Mouse (Mus musculus) embryonic facial prominence, embryonic 10.5 days (tissue): ENCODE data around the gene Chic1. TPM values are rescaled to one million over a fixed set of nuclear protein-coding genes. Genes with fewer than 3 reads are reported as not detected.
A peak's percentile ranks its signal among the peaks of the same experiment; 100 is the strongest.

Experiments used
- DNase-seq: peaks from one replicate; pipeline ENCODE4 v3.0.0-alpha.2; 2017; ENCODE audit warnings: low spot score
- H3K27ac ChIP-seq: fragments of 300-500 bp; sonication (generic); replicated peaks from 2 replicates; pipeline ENCODE4 v1.5.1; 2016; ENCODE audit warnings: mild to moderate bottlenecking
- H3K27me3 ChIP-seq: fragments of 300-500 bp; sonication (generic); replicated peaks from 2 replicates; pipeline ENCODE4 v1.6.1; 2016; ENCODE audit warnings: low read depth, mild to moderate bottlenecking; ENCODE audit not compliant: poor library complexity, severe bottlenecking
- H3K36me3 ChIP-seq: fragments of 300-500 bp; sonication (generic); replicated peaks from 2 replicates; pipeline ENCODE4 v1.6.1; 2016; ENCODE audit warnings: mild to moderate bottlenecking, moderate library complexity
- H3K4me1 ChIP-seq: fragments of 300-500 bp; sonication (generic); 2 replicates; pipeline ENCODE4 v1.6.1; 2016
- H3K4me3 ChIP-seq: fragments of 300-500 bp; sonication (generic); 2 replicates; pipeline ENCODE4 v1.5.1; 2016; ENCODE audit warnings: mild to moderate bottlenecking, moderate library complexity
- H3K9me3 ChIP-seq: fragments of 300-500 bp; sonication (generic); 2 replicates; pipeline ENCODE4 v1.6.1; 2016; ENCODE audit warnings: mild to moderate bottlenecking
- WGBS: fragments of 180-500 bp; shearing (Covaris S2); methylation state at CpG from one replicate; pipeline ENCODE4 v1.1.7; 2016; 5-methylcytosine and 5-hydroxymethylcytosine counted together
- polyA plus RNA-seq: library from polyadenylated mRNA; unstranded; fragments of >200 nt; fragmentation: Nextera tagmentation; extraction: Ambion mirVana; gene quantifications from 2 replicates; pipeline ENCODE4 v1.2.1, GENCODE M21; 2016

Gene Chic1
- polyA plus RNA-seq: 4.4 and 4.5 TPM in 2 replicates

DNA sequence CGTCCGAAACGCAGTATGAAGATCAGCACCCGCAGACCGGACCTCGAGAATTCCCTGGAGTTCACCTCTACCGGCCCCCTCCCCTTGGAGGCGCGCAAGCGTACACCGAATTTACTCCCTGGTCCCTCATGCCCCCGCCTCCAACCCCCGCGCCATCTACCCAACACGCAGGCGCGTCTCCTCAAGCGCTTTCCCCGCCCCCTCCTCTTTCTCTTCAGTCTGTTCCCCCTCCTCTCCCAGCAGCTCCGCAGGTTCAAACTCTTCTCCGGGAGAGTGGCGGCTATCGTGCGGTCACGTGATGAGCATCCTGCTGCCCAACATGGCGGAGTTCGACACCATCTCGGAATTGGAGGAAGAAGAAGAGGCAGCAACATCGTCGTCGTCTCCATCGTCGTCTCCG lies at the start of gene Chic1:
TSS of gene Chic1 (plus strand) at position 190 of the 400 bp plus-strand sequence.
- H3K36me3 ChIP-seq: no peaks in the 10 kb centered on the region
- H3K27ac ChIP-seq: peak within 1 kb of the TSS; percentile 85
- no peaks in the 10 kb centered on the region for H3K4me1 ChIP-seq
- DNase-seq: peak; percentile 90
- H3K9me3 ChIP-seq: no peaks in the 10 kb centered on the region
- H3K4me3 ChIP-seq: peak within 1 kb of the TSS; percentile 69
- peaks cover 98% of the 10 kb centered on the region for H3K27me3 ChIP-seq
- 15% methylated on average over 34 of the region's 34 CpGs for WGBS

DNA sequence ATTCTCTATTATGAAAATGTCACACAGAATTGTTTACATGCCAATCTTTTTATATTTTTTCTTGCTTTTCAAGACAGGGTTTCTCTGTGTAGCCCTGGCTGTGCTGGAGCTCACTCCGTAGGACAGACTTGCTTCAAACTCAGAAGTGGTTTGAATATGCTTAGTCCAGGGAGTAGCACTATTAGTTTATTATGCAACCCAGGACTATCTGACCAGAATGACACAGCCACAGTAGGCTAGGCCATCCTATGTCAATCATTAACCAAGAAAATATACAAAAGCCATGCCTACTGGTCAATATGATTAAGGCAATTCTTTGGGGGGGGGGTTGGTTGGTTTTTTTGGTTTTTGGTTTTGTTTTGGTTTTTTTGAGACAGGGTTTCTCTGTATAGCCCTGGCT lies 48.0 kb upstream of the Chic1 start:
- DNase-seq: no peak
- no peak overlapping the region for H3K27ac ChIP-seq
- peaks cover 94% of the 10 kb centered on the region for H3K27me3 ChIP-seq
- no peaks in the 10 kb centered on the region for H3K4me1 ChIP-seq
- H3K4me3 ChIP-seq: no peak overlapping the region
- no peaks in the 10 kb centered on the region for H3K9me3 ChIP-seq
- WGBS: 93% methylated on average over 1 of the region's 1 CpGs
- H3K36me3 ChIP-seq: no peaks in the 10 kb centered on the region

DNA sequence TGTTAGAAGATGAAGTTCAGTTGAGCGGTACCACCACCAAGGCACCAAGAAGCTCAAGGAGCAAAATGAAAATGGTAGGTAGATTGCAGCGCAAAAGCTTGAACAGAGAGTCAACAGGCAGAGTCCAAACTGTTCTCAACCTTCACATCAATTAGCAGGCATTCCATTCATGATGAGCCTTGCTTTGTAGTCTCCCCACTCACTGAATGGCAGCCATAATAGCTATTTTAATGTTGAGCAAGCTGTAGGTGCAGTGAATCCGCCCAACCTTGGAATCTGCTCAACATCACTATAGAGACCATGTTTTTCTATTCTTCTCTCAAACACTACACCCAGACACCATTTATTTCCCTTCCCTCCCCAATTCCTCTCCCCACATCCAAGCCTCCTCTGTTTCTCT lies 44.6 kb upstream of the Chic1 start:
- no peaks in the 10 kb centered on the region for H3K36me3 ChIP-seq
- no peaks in the 10 kb centered on the region for H3K9me3 ChIP-seq
- H3K27me3 ChIP-seq: peaks cover 92% of the 10 kb centered on the region
- no peak overlapping the region for H3K27ac ChIP-seq
- H3K4me1 ChIP-seq: no peaks in the 10 kb centered on the region
- no peak overlapping the region for H3K4me3 ChIP-seq
- 87% methylated on average over 3 of the region's 3 CpGs for WGBS
- no peak for DNase-seq

DNA sequence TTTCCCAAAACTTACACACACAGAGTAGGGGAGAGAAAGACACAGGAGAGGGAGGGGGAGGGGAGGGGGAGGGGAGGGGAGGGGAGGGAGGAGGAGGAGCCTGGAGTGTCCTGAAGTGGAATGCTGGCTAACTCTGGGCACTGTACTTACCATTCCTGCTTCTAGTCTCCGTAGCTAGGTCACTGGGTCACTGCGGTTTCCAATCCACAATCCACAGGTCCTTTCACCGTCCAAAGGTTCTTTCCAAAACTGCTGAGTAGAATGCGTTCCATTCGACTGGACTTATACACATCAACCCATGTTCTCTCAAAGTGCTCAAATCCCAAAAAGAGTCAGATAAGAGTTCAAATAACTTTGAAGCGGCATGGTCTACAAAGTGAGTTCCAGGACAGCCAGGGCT lies 42.1 kb upstream of the Chic1 start:
- H3K27me3 ChIP-seq: peaks cover 92% of the 10 kb centered on the region
- WGBS: 88% methylated on average over 6 of the region's 6 CpGs
- no peaks in the 10 kb centered on the region for H3K4me1 ChIP-seq

DNA sequence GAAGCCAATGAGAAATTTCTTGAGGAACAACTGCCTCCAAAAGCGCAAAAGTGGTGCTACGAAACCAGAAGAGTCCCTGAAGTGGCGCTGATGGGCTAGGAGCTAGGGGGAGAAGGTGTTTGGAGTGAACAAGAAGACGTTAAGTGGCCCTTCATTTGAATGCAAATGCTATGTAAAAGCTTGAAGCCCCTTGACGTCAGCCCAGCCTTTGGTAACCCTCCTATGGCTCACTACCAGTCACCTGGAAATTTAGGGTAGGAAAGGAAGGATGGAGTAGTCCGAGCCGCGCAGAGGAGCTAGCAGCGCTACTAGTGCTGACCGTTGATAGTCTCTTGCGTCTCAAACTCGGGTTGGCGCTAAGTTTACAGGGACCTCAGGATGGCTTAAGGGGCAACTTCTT lies 35.1 kb upstream of the Chic1 start, which contains the start of gene Cdx4:
TSS of gene Cdx4 (plus strand) at position 253 of the 400 bp plus-strand sequence.
- Histone ChIP-seq H3K9me3 (no peaks in the 10 kb centered on the region), H3K27me3 (peaks cover 97% of the 10 kb centered on the region), H3K27ac (no peak within 1 kb of the TSS), H3K36me3 (no peaks in the 10 kb centered on the region), H3K4me1 (no peaks in the 10 kb centered on the region), H3K4me3 (peak within 1 kb of the TSS; percentile 34)
- DNase-seq: peak; percentile 10
- 22% methylated on average over 13 of the region's 13 CpGs for WGBS

More for the DNA sequence above, 42.1 kb upstream of the Chic1 start:
- DNase-seq: no peak
- Histone ChIP-seq H3K9me3 (no peaks in the 10 kb centered on the region), H3K36me3 (no peaks in the 10 kb centered on the region), H3K4me3 (no peak overlapping the region), H3K27ac (no peak overlapping the region)

DNA sequence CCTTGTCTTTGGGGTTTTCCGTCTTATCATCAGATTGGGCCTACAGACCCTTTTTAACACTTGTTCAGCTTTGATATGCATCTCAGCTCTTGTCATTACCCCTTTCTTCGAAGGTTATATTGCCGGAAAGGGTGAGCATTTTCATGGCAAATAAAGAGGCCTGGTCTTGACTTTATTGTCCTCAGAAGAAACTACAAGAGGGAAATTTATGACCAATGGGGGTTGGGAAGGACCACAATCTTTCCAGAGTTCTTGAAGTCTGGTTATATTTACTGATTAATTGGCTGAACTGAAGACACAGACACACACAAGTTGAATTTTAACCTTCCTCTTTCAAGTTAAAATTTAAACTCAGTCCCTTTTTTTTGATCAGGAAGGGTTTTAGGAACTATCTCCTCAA lies 30.4 kb upstream of the Chic1 start:
- H3K4me1 ChIP-seq: no peaks in the 10 kb centered on the region

DNA sequence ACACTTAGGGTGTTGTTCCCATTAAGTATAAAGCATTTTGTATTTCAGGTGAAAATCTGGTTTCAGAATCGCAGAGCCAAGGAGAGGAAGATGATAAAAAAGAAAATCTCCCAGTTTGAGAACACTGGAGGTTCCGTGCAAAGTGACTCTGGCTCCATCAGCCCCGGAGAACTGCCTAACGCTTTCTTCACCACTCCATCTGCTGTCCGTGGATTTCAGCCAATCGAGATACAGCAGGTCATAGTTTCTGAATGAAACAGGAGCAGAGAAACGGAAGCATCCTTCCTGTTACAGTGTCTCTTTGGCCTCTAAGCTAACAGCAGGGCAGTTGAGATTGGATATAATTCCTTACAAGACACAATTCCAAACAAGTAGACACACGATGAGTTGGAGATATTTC lies 26.9 kb upstream of the Chic1 start:
- H3K36me3 ChIP-seq: no peaks in the 10 kb centered on the region
- no peak overlapping the region for H3K4me3 ChIP-seq
- no peak overlapping the region for H3K27ac ChIP-seq
- peaks cover 97% of the 10 kb centered on the region for H3K27me3 ChIP-seq
- H3K9me3 ChIP-seq: no peaks in the 10 kb centered on the region
- 64% methylated on average over 8 of the region's 8 CpGs for WGBS
- H3K4me1 ChIP-seq: no peaks in the 10 kb centered on the region
- no peak for DNase-seq

More for the DNA sequence above, 30.4 kb upstream of the Chic1 start:
- Histone ChIP-seq H3K27me3 (peaks cover 100% of the 10 kb centered on the region), H3K27ac (no peak overlapping the region), H3K36me3 (no peaks in the 10 kb centered on the region), H3K9me3 (no peaks in the 10 kb centered on the region), H3K4me3 (no peak overlapping the region)
- DNase-seq: no peak
- WGBS: 84% methylated on average over 3 of the region's 3 CpGs

DNA sequence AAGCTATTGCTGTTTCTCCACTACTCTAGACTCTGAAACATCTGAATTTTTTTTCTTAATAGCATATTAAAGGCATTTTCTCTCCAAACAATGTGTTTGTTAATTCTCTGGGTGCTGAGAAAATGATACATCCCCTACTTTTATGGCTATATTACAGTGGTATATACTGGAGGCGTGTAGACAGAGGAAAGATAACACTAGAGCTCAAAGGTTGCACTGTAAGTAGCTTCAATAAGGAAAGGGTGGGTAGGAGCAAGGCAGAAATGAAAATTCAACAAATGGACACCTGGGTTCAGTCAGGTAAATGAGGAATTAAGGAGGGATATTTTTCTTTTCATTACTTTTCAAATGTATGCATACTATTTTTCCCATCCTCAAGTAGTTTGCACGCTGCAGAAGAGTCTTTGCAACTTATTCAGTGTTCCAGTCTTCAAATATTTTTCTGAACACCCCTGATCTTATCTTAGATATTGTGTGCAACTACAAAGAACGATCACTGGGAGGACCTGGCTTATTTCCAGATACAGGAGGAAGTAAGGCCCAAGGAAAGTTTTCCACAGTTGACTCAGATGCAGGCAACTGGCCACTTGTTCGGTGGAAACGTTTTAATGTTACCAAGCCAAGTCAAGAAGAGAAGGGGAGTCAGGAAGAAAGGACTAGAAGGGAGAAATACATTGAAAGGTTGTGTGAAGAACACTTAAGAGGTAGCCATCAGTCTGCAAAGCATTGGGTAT lies 25.0 kb upstream of the Chic1 start:
- Histone ChIP-seq H3K4me3 (no peak overlapping the region), H3K36me3 (no peaks in the 10 kb centered on the region), H3K9me3 (no peaks in the 10 kb centered on the region), H3K27me3 (peaks cover 91% of the 10 kb centered on the region), H3K4me1 (no peaks in the 10 kb centered on the region), H3K27ac (no peak overlapping the region)
- DNase-seq: no peak
- WGBS: 80% methylated on average over 5 of the region's 5 CpGs

DNA sequence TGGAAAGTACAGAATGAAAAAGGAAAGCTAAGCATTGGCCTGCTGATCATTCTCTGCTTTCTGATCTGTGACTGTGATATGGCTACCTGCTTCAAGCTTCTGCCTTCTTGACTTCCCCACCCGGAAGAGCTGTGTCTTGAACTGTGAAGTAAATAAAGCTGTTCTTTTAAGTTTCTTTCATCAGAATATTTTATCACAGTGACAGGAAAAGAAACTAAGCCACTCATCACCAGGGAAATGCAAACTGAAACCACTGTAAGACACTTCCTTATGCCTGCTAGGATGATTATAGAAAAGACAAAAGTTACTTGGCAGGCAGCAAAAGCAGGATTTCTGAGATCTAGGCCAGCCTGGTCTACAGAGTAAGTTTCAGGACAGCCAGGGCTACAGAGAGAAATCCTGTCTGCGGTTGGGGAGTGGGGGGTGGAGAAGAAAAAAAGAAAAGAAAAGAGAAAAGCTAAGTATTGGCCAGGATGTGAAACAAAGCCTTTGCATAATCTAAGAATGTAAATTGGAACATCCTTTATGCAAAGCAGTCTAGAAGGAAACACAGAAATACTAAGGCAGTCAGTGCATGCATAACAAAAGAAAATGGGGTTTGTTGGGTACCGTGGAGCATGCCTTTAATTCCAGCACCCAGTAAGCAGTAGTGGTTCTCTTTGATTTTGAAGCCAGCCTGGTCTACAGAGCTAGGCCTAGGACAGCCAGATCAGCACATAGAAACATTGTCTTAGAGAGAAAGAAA lies 14.7 kb upstream of the Chic1 start:
- H3K4me3 ChIP-seq: no peak overlapping the region
- no peaks in the 10 kb centered on the region for H3K36me3 ChIP-seq
- WGBS: 65% methylated on average over 3 of the region's 3 CpGs
- no peak for DNase-seq
- H3K27ac ChIP-seq: no peak overlapping the region
- H3K4me1 ChIP-seq: no peaks in the 10 kb centered on the region
- H3K9me3 ChIP-seq: no peaks in the 10 kb centered on the region
- peaks cover 82% of the 10 kb centered on the region for H3K27me3 ChIP-seq

DNA sequence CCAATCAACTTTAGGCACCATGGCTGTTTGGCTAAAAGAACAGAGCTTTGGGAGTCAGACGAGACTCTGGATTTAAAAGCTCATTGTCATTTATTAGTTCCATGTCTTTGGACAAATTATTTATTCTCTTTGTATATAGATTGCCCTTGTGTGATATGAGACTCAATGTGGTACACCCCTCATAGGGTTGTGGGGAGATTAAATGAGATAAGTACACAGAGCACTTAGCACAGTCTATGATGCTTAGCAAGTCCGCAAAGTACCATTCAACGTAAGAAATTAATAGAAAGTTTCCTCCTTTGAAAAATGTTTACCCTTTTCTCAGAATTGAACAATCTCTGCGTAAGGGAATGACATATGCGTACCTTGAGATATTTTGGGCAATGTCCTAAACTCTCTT lies 492 bp upstream of the Chic1 start:
- H3K27me3 ChIP-seq: peaks cover 98% of the 10 kb centered on the region
- H3K36me3 ChIP-seq: no peaks in the 10 kb centered on the region
- H3K4me1 ChIP-seq: no peaks in the 10 kb centered on the region
- H3K27ac ChIP-seq: 0 out of 2 replicates have a peak overlapping the region, but pooled peaks have one; percentile 85
- 52% methylated on average over 5 of the region's 5 CpGs for WGBS
- no peaks in the 10 kb centered on the region for H3K9me3 ChIP-seq
- DNase-seq: no peak
- H3K4me3 ChIP-seq: peak overlapping the region; percentile 69

DNA sequence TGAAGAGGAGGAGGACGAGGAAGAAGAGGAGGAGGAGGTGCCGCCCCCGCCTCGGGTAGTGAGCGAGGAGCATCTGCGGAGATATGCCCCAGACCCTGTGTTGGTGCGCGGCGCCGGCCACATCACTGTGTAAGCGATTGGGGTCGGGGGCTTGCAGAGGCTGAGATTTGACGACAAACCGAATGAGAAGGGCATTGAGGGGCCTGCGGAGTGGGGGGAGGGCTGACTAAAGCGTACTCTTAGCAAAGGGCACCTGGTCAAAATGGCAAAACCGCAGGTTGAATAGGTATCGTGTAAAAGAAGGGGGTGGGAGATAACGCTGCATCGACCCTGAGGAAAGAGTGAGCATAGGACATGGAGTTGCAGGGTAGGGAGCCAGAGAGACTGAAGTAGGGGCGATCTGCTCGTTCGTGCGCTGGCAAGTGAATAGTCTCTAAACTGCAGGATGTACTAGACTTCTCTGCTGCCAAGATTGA lies 523 bp downstream of the Chic1 start:
- WGBS: 11% methylated on average over 24 of the region's 24 CpGs
- peak overlapping the region; percentile 85 for H3K27ac ChIP-seq
- no peaks in the 10 kb centered on the region for H3K36me3 ChIP-seq
- no peaks in the 10 kb centered on the region for H3K9me3 ChIP-seq
- peaks cover 99% of the 10 kb centered on the region for H3K27me3 ChIP-seq
- no peak for DNase-seq
- H3K4me3 ChIP-seq: peak overlapping the region; percentile 69
- no peaks in the 10 kb centered on the region for H3K4me1 ChIP-seq

DNA sequence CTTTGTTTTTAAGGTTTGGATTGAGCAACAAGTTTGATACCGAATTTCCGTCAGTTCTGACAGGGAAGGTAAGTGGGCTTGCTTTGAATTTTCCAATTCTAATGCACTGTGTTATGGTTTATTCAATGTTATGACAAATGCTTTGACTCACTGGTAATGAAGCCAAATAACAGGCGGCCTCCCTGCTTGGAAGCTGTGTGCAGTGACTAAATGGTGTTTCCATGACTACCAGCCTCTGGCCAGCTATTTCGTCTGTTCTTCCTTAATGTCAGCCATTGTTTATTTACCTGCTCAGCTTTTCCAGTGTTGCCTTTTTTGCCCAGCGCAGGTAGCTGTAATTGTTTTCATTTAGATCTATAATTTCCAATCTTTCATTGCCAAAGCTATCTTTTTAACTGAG lies 9.9 kb downstream of the Chic1 start:
- H3K9me3 ChIP-seq: no peaks in the 10 kb centered on the region
- 68% methylated on average over 5 of the region's 5 CpGs for WGBS
- no peaks in the 10 kb centered on the region for H3K36me3 ChIP-seq
- no peak overlapping the region for H3K4me3 ChIP-seq
- H3K27ac ChIP-seq: no peak overlapping the region
- no peaks in the 10 kb centered on the region for H3K4me1 ChIP-seq
- peaks cover 83% of the 10 kb centered on the region for H3K27me3 ChIP-seq
- DNase-seq: no peak

DNA sequence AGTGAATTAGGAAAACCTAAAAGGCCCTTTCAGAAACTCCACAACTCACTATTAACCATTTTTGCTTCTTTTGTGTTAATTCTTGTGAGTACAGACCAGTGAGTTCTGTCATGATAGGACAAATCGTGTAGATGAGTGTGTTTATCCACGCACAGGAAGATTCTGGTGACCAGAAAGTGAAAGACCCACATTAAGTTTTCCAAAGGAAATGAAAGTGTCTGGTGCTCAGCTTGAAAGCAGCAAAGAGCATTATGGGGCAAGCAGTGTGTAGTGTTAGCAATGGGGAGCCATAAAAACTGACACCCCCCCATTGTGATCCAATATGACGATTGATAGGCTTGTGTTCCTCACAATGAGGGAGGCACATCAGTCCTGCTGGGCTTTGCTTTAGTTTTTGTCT lies 12.4 kb downstream of the Chic1 start:
- Histone ChIP-seq H3K9me3 (no peaks in the 10 kb centered on the region), H3K27me3 (peaks cover 75% of the 10 kb centered on the region), H3K27ac (no peak overlapping the region), H3K36me3 (no peaks in the 10 kb centered on the region), H3K4me3 (no peak overlapping the region), H3K4me1 (no peaks in the 10 kb centered on the region)
- WGBS: 85% methylated on average over 3 of the region's 3 CpGs
- DNase-seq: no peak
